Mouse (Mus musculus): ENCODE measurements around the gene Sytl3. TPM values are rescaled to one million over a fixed set of nuclear protein-coding genes. Genes with fewer than 3 reads are reported as not detected.
"Not testable (repeated sequence)": the region's sequence is repeated elsewhere in the genome, so short reads cannot be mapped to it uniquely, and the experiment has no call there.

The Sytl3 gene
- polyA plus RNA-seq, 1 experiment from 2014 or later = 0.30 TPM

DNA sequence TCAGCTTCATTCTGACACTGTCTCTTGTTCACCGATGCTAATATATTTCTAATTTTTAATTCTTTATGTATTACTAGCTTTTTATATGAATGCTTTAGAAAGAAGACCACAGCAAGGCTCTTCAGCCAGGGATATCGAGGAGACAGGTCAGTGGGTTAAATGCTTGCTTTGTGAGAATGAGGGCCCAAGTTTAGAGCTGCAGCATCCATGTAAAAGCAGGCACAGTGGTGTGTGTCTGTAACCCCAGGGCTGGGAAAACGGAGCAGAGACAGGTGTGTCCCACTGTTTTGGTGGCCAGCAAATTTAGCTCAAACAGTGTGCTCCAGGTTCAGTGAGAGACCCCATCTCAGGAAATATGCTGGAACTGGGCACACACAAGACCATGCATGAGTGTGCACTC, 11.4 kb upstream of the Sytl3 start:
- not testable (repeated sequence) for ATAC-seq (replicated peaks; ENCODE audit: insufficient number of reproducible peaks, insufficient read depth, low FRiP score, low read depth); H3K27me3 ChIP-seq; H3K9ac ChIP-seq; H3K36me3 ChIP-seq; H3K27ac ChIP-seq; H3K9me3 ChIP-seq (replicated peaks); H3K4me2 ChIP-seq; H3K4me3 ChIP-seq; H3K4me1 ChIP-seq (replicated peaks)
- WGBS = 98% methylated on average over 3 of the region's 3 CpGs

DNA sequence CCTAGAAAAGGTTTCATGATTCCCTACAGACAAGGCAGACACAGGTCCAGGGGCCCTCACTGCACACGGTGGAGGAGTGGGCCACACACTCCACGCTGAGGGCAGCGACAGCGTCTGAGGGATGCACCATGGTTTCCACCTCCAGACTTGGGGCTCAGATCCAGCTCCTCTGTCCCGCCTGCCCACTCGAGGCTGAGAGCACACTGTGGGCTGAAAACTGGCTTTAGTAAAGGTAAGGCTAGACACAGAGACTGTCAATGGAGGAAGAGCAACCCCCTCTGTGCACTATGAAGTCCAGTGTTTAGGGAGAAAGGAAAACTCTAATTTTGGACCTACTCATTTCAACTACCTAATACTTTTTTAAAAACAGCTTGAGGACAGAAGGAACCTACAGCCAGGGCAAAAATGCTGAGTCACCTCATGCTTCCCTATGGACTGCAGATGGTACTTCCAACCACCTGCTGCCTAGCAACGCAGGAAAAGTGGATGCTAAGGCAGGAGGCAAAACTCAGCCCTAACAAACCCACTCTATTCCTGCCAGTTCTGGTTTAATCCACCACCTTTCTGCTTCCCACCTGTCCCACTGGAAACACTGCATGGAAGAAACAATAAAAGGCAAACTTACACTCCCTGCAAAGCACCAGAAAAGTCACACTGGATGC, 7.9 kb upstream of the Sytl3 start:
- not testable (repeated sequence) for ATAC-seq (replicated peaks; ENCODE audit: insufficient number of reproducible peaks, insufficient read depth, low FRiP score, low read depth); H3K4me2 ChIP-seq; H3K9me3 ChIP-seq (replicated peaks); H3K36me3 ChIP-seq; H3K9ac ChIP-seq; H3K27ac ChIP-seq; H3K4me1 ChIP-seq (replicated peaks); H3K4me3 ChIP-seq; H3K27me3 ChIP-seq
- 86% methylated on average over 6 of the region's 7 CpGs for WGBS

DNA sequence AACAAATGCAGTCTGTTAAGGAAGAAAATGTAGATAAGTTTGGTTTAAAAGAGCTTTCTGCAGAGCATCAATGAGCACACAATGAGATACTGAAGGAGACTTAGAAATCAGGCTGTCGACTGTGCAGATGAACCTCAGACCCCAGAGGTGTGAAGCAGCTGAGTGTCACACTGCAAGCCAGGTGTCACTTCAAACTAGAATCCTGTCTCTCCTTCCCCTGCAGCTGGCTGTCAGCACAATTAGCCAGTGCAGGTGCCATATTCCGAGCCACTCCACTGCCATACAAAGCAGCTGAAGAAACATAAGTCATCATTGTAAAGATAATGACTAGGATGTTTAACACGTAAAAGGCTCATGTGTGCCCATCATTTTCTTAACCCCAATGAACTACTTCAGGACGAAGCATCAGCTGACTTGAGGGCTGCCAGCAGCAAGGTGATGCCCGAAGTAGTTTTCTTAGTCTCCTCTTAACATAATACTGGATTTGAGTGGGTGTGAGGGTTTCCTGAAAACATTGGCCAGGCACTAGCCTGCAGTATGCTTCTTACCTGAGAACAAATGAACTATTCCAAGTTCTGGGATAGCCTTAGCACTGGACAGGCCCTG, 5.4 kb upstream of the Sytl3 start:
- H3K4me3 ChIP-seq; H3K9ac ChIP-seq; H3K4me2 ChIP-seq; H3K27ac ChIP-seq; ATAC-seq (replicated peaks; ENCODE audit: insufficient number of reproducible peaks, insufficient read depth, low FRiP score, low read depth); H3K27me3 ChIP-seq; H3K4me1 ChIP-seq (replicated peaks); H3K9me3 ChIP-seq (replicated peaks); H3K36me3 ChIP-seq: not testable (repeated sequence)
- 73% methylated on average over 4 of the region's 5 CpGs for WGBS

DNA sequence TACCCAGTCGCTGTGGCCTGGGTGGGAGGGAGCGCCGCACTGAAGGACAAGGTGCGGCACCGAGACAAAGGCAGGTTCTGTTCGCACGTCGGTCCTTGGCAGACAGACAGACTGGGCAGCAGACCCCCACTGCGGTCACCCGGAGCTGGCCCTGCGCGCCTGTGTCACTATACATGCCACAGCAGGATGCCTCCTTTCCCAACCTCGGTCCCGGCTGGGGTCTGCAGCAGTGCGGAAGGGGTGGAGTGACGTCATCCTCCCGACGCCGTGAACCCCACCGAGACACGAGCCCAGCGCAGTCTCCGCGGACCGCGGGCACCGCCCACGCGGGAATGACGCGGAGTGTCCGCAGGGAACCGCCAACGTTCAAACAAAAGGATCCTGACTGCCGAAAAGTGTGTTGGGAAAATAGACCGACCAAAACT, 3.8 kb upstream of the Sytl3 start:
- Histone ChIP-seq H3K27ac (peak overlapping the region; percentile 77), H3K4me3 (peak overlapping the region; percentile 68), H3K4me2 (peak overlapping the region; percentile 66), H3K9ac (peak overlapping the region; percentile 61)
- H3K27me3 ChIP-seq; H3K9me3 ChIP-seq (replicated peaks); H3K36me3 ChIP-seq; H3K4me1 ChIP-seq (replicated peaks): not testable (repeated sequence)
- WGBS = under 1% methylated on average over 36 of the region's 36 CpGs
- ATAC-seq (replicated peaks; ENCODE audit: insufficient number of reproducible peaks, insufficient read depth, low FRiP score, low read depth) = peak; percentile 85

DNA sequence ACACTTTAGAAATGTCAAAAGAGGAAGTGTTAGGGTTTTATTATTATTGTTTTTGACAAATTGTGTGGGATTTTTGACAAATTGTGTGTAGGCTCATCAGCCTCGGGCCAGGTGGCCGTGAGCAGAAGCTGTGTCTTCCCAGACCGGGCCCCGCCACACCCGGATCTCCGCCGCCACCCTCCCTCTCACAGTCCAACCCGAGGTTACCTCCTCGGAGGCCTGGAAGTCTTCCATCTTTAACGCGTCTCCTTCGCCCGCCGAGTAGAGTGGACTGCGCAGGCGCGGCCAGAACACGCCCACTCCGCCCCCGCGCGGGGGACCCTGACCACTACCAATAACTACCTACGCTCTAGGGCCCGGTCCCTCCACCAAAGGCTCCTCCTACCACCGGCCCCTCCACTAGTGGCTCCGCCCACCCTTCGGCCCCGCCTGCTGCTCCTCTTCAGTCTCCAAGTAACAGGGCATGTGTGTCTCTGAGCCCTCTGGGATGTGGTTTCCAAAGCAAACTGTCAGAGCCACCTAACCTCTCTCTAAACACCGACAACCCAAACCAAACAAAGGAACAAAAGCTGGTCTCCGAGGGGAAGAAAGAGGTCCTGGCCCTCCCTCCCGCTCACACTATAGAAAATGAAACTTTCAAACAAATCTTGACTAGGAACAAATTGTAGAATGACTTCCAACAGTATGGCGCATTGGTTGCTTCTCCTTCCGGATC, 3.2 kb upstream of the Sytl3 start, which contains the start of gene Dynlt1f:
Dynlt1f (minus strand) TSS at position 334 of the 715 bp plus-strand sequence.
- H3K27ac ChIP-seq = peak within 1 kb of the TSS; percentile 77
- 3% methylated on average over 24 of the region's 33 CpGs for whole genome bisulfite sequencing
- H3K27me3 ChIP-seq; H3K9me3 ChIP-seq (replicated peaks); H3K36me3 ChIP-seq; H3K4me1 ChIP-seq (replicated peaks): not testable (repeated sequence)
- H3K4me3 ChIP-seq = peak within 1 kb of the TSS; percentile 68
- peak; percentile 95 for ATAC-seq (replicated peaks; ENCODE audit: insufficient number of reproducible peaks, insufficient read depth, low FRiP score, low read depth)
- peak within 1 kb of the TSS; percentile 66 for H3K4me2 ChIP-seq
- H3K9ac ChIP-seq = peak within 1 kb of the TSS; percentile 61

DNA sequence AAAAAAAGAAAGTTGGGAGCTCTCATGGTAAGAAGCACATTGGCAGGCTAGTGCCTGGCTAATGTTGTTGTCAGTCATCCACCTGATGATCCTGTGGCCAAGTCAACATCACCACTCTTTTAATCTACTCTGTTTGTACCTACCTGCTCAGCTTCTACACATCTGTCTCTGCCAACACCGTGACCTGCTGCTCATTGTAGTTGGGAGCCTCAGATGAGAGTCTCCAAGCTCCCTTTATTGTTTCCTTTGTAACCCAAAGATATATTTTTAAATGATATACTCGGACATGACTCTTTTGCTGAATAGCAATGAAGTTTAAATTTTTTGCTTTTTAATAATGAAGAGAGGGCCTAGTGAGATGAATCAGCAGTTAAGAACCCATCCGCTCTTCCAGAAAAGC, 2.4 kb upstream of the Sytl3 start:
- not testable (repeated sequence) for H3K9me3 ChIP-seq (replicated peaks); H3K4me3 ChIP-seq; H3K27me3 ChIP-seq; H3K4me1 ChIP-seq (replicated peaks); H3K9ac ChIP-seq; H3K4me2 ChIP-seq; H3K27ac ChIP-seq; ATAC-seq (replicated peaks; ENCODE audit: insufficient number of reproducible peaks, insufficient read depth, low FRiP score, low read depth); H3K36me3 ChIP-seq
- 87% methylated on average over 1 of the region's 3 CpGs for WGBS

DNA sequence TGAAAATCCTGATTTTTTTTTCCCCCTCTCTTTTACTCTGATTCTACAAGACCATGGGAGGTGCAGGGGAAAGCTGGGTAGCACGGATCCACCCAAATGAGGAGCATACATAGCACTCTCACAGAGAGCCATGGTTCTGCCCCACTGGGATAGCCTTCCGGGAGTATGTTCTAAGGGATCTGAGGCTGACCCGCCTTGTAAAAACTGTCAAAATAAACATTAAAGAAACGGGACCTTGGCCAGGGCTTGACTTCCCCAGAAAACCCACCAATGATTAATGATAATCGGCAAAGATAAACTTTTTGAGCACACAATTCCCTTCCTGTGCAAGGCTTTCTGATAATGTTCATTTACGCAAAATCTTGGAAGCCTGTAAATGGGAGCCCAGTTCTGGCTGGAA, 1.7 kb downstream of the Sytl3 start:
- ATAC-seq (replicated peaks; ENCODE audit: insufficient number of reproducible peaks, insufficient read depth, low FRiP score, low read depth); H3K27me3 ChIP-seq; H3K4me1 ChIP-seq (replicated peaks); H3K9ac ChIP-seq; H3K4me2 ChIP-seq; H3K36me3 ChIP-seq; H3K9me3 ChIP-seq (replicated peaks); H3K4me3 ChIP-seq; H3K27ac ChIP-seq: not testable (repeated sequence)
- WGBS = 50% methylated on average over 6 of the region's 6 CpGs

DNA sequence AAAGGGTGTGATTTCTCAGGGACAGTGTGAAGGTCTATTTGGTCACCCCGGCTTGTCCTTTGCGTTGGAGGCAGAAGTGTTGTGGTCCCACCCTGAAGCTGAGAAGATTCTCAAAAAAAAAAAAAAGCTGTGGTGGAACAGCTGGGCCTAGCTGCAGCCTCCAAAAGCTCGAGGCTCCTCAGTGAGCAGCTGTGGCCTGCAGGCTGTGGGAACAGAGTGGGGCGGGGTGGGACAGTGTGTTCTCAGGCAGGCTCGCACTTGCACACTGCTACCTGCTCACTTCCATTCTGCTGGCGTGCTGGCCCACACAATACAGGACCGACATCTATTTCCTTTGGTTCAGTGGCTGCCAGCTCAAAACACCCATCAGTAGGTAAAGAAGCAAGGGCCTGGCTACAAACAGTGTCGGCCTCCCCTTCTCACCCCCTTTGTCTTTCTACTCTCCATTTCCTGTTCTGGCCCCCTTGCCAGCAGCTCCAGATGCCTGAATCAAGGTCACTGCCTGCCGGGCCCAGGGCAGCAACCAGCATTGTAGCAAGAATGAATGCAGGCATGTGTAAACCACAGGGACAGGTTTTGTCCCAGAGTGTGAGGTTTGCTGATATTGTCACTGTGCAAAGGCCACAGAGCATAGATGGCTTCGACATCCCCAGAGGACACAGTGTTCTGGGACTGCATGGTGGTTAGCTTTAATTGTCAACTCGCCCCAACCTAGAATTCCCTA, 2.4 kb downstream of the Sytl3 start:
- H3K9me3 ChIP-seq (replicated peaks); H3K9ac ChIP-seq; H3K4me1 ChIP-seq (replicated peaks); H3K27ac ChIP-seq; H3K4me3 ChIP-seq; H3K27me3 ChIP-seq; H3K36me3 ChIP-seq; H3K4me2 ChIP-seq: not testable (repeated sequence)
- peak; percentile 56 for ATAC-seq (replicated peaks; ENCODE audit: insufficient number of reproducible peaks, insufficient read depth, low FRiP score, low read depth)
- WGBS = 40% methylated on average over 10 of the region's 11 CpGs

DNA sequence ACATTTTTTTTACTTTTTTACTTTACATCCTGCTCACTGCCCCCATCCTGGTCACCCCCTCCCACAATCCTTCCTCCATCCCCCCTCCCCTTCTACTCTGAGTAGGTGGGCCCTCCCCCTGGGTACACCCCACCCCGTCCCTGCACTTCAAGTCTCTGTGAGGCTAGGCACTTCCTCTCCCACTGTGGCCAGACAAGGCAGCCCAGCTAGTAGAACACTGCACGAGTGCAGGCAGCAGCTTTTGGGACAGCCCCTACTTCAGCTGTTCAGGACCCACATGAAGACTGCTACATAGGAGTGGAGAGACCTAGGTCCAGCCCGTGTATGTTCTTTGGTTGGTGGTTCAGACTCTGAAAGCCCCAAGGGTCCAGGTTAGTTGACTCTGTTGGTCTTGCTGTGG, 3.9 kb downstream of the Sytl3 start:
- ATAC-seq (replicated peaks; ENCODE audit: insufficient number of reproducible peaks, insufficient read depth, low FRiP score, low read depth); H3K36me3 ChIP-seq; H3K9me3 ChIP-seq (replicated peaks); H3K9ac ChIP-seq; H3K27me3 ChIP-seq; H3K4me1 ChIP-seq (replicated peaks); H3K27ac ChIP-seq; H3K4me3 ChIP-seq; H3K4me2 ChIP-seq: not testable (repeated sequence)
- WGBS = 50% methylated on average over 3 of the region's 3 CpGs

DNA sequence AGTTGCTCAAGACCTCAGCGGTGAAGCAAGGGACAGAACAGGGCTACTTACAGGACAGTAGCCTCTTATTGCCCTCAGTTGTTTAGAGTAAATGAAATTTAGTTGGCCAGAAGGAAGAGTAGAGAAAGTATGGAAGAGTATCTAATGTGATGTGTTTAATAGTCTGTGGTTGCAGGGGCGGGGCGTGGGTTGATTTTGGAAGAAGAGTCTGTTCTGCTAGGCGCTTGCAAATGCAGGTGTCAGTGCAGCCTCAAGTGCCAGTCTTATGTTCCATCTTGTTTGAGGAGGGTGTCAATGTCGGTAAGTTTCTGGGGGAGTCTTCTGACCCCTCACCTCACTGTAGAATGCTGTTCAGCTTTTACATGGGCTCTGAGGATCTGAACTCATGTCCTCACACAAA, 6.5 kb downstream of the Sytl3 start:
- ATAC-seq (replicated peaks; ENCODE audit: insufficient number of reproducible peaks, insufficient read depth, low FRiP score, low read depth); H3K4me1 ChIP-seq (replicated peaks); H3K27ac ChIP-seq; H3K27me3 ChIP-seq; H3K9me3 ChIP-seq (replicated peaks); H3K4me2 ChIP-seq; H3K9ac ChIP-seq; H3K36me3 ChIP-seq; H3K4me3 ChIP-seq: not testable (repeated sequence)
- WGBS = 83% methylated on average over 4 of the region's 5 CpGs

DNA sequence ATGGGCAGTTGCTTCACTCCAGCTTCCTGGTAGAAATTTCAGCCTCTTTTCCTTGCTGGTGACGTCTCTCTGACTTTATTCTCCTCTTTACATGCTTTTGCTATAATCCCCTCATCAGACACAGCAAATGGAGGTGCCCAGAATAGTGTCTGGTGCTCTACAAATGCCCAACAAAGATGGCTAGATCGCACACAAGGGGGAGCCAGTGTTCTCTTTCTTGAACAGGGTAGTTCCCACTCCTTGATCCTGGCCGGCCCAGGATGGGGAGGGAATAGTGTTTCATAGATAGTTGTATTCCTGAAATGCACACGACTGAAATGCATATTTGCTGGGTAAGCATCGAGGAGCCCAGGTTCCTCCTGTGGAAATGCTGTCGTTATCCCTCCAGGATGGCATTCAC, 9.6 kb downstream of the Sytl3 start:
- not testable (repeated sequence) for H3K27ac ChIP-seq; H3K9me3 ChIP-seq (replicated peaks); H3K4me1 ChIP-seq (replicated peaks); H3K36me3 ChIP-seq; H3K4me2 ChIP-seq; ATAC-seq (replicated peaks; ENCODE audit: insufficient number of reproducible peaks, insufficient read depth, low FRiP score, low read depth); H3K27me3 ChIP-seq; H3K4me3 ChIP-seq; H3K9ac ChIP-seq
- no CpG with 5 or more reads among the region's 6 CpGs for WGBS
